Mouse (Mus musculus) thymus, postnatal 0 days (tissue): ENCODE measurements at regions not wholly inside any gene's neighbourhood (a gene's known extent, or its start where the extent isn't known, plus 50 kb on each side); places are given as distances from the start of the nearest gene placed in this dataset.
"Not testable (repeated sequence)": the region's sequence is repeated elsewhere in the genome, so short reads cannot be mapped to it uniquely, and the experiment has no call there.

Source experiments
- DNase-seq: peaks from one replicate; pipeline ENCODE4 v3.0.0-alpha.2; 2015; ENCODE audit warnings: low spot score

DNA sequence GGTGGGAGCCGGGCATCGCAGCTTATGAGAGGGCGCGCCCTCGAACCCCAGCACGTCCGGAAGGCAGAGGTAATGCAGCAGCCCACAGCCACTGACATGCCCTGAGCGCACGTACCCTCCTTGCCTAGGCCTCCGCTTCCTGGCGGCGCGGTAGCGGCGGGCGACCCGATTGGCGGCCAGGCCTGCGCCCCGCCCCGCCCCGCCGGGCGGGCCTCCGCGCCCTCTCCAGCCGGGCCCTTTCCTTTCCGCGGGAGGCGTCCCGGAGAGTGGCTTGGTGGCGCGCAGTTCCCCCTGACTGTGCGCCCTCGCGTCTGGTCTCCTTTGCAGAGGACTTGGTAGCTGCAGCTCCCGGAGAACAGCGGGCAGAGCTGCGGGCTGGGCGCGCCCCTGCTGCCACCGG is 461.1 kb downstream of the Gm21863 start:
- DNase-seq = not testable (repeated sequence)

DNA sequence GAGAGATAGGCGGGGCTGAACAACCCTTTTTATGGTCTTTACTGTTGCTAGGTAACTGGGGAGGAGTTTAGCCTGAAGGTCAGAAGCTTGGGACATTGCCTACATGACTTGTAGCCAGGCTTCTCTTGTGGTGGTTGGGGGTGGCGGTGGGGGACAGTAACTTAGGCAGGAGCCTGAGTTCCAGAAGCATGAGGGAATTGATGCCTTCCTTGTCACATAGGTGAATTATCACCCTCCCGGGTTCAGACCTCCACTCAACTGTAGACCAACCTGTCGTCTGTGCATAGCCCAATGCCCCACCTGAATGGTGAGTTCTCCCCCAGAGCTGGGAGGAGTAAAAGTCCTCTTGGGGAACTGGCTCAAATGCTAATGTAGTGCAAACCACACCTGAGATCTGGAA is 472.1 kb downstream of the Gm21863 start:
- DNase-seq = not testable (repeated sequence)

DNA sequence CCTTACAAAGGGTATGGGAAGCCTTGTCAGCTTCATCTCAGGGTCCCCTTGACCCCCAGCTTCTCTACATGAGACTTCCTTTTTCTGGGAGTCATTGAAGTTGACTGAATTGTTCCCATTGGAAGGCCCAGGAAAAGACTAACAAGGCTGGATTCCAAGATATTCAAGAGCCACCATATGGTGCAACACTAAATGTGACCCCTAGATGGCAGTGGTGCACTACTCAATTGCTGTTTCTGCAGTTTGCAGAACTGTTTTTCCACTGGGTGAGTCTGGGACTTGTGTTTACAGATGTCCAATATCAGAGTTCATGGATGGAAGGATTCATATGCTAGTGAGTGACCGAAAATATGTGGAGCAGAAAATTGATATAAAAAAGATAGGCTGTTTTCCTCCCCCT is 510.3 kb downstream of the Gm21863 start:
- peak; percentile 2 for DNase-seq
